Mouse (Mus musculus) mammary gland, adult 2 months (tissue): ENCODE results near the gene Fryl. TPM values are rescaled to one million over a fixed set of nuclear protein-coding genes. Genes with fewer than 3 reads are reported as not detected.

Experiments used
- polyA plus RNA-seq: library from polyadenylated mRNA; depleted of rRNA; stranded (reverse); fragments of >200 nt; gene quantifications from 2 replicates; pipeline ENCODE4 v1.2.3, GENCODE M21; 2012; ENCODE audit warnings: low replicate concordance; rRNA removed

Gene Fryl
- polyA plus RNA-seq: 39.6 and 77.1 TPM in 2 replicates

GRCm38 (mm10) chr5:73256352-73257065 lies at the start of gene Fryl:
Fryl (minus strand) TSS chr5:73256619.

GRCm38 (mm10) chr5:73292502-73293457 lies 36.4 kb upstream of the Fryl start, which contains the start of gene Ociad1:
Ociad1 (plus strand) TSS chr5:73292784.

GRCm38 (mm10) chr5:73006784-73007581 lies 249.4 kb downstream of the Fryl start, which contains the start of gene Slc10a4:
Slc10a4 (plus strand) TSS chr5:73006883.

GRCm38 (mm10) chr5:72974602-72975001 lies 281.8 kb downstream of the Fryl start, which contains the start of gene Gm10135:
Gm10135 (minus strand) TSS chr5:72974702.

Other genes with a start within 250 kb of the Fryl start
- gene Slc10a4, start 249.7 kb downstream of the Fryl start, polyA plus RNA-seq: not detected in 2 replicates
- 58.0 and 74.6 TPM in 2 replicates for gene Ociad1, start 36.2 kb upstream of the Fryl start, polyA plus RNA-seq
- gene Ociad2, start 84.4 kb upstream of the Fryl start, polyA plus RNA-seq: 0.31 and 1.9 TPM in 2 replicates
- gene Cwh43, start 149.5 kb upstream of the Fryl start, polyA plus RNA-seq: 0.08 and 0.42 TPM in 2 replicates
- gene Dcun1d4, start 224.4 kb upstream of the Fryl start, polyA plus RNA-seq: 2.9 and 5.9 TPM in 2 replicates